Mouse (Mus musculus) ovary, postnatal 10 days (tissue): ENCODE data around the gene 2410015M20Rik.

ENCODE experiments used
- DNase-seq: peaks from one replicate; pipeline ENCODE4 v3.0.0; 2022; ENCODE audit warnings: low spot score

2410015M20Rik gene

DNA sequence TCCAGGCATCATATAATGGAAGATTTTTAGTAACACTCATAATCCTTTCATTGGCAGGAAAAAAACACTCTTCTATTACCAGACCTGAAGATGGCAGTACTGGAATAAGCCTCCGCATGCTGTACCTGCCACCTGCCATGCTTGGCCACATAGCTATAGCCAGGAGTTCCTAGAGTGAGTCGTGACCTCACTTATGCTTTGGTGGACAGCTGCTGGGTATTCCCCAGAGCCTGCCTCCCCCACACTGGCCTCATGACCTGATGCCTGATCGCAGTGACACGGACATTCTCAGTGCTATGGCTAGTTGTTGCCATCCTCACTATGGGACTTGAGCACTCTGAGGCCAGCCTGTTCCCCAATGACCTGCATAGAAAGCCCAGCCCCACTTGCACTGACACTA lies 39.3 kb downstream of the 2410015M20Rik start:
- no peak for DNase-seq

DNA sequence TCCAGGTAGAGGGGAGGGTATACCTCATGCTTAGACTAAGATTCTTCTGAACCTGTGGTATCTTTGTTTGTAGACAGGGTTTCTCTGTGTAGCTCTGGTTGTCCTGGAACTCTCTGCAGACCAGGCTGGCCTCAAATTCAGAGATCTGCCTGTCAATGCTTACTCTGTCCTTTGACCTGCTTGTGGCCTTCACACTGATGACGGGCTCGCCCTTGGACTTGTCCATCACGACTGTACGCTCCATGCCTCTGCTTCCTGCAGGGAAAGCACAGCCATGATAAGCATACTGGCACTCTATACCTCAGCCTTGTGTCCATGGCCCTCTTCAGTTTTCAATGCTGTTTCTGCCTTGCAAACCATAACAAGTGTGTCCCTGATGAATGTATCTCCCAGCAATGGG lies 42.2 kb downstream of the 2410015M20Rik start:
- DNase-seq = no peak

DNA sequence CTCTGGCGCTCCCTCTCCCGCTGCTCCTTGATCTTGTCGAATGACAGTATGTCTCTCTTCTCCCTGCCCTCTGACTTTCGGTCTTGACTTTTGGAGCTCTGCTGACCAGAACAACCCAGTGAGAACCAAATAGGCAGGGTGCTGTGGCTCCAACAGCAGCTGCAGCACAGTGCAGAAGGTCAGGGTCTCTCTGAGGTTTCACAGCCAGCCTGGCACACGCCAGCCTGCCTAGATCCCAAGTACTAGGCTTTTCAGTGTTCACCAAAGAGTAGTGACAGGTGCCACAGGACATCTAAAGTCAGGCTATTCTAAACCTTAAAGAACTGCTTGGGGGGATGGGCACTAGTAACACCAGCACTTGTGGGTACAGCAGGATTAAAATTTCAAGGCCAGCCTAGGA lies 42.7 kb downstream of the 2410015M20Rik start:
- no peak for DNase-seq

DNA sequence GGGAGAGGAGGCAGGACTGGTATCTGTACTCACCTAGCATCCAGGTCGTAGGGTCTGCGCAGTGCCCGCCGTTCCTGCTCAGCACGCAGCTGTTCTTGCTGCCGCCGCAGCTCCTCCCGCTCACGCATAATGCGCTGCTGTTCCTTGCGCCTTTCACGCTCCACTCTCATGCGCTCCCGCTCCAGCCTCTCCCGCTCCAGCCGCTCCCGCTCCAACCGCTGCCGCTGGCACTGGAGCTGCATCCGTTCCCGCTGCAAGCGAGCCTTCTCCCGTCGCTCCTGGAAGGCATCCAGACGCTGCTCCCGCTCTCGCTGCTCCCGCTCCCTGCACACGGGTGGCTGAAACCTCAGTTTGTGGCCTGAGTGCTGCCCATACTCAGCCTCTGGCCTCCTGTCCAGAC lies 43.3 kb downstream of the 2410015M20Rik start:
- no peak for DNase-seq

DNA sequence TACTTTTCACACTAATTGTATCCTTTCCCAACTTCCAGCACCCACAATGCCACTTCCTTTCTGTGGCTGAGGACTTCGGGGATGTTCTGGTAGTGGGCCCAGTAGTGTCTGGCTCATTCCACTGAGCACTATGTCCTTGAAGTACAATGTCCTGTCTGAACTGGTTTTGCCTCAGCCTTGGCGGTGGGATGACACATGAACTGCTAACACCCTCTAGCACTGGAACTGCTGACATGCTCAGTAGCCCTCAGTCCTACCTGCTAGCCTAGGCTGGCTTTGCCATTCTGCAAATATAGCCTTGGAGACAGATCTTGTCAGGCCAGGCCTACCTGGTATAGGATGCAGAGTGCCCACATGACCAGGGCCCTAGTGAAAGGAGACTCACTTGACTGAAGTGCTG lies 47.7 kb downstream of the 2410015M20Rik start:
- DNase-seq = no peak

DNA sequence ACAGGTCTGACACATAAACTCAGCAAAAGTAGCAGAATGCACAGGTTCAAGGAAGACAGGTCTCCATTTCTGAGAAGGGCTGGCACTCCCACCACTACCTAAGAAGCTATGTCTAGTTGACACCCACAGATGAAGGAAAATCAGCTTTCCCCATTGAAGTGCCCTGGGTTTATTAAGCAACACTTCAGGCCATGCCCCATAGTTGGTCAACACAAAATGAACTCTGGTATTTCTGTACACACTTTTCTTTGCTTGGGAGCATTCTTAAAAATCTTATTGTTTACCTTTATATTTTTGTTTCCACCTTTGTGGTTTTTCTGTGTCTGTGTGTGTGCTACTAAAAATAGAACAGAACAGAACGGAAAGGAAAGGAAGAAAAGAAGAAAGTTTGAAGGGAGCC lies 49.4 kb downstream of the 2410015M20Rik start:
- DNase-seq = no peak

DNA sequence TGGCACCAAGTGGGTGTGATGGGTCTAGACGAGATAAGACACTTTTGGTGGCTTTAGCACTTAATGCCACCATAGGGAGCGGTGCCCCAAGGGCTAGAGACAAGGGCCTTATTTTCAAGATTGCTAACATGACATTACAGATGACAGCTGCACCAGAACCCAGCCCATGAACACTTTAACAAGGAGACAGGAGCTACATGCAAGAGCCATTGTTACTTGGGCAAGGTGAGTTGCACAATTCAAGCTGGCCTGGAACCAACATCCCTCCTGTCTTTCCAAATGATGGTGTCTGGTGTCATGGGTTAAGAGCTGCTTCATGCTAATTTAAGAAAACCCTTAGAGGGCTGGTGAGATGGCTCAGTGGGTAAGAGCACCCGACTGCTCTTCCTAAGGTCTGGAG lies 50.2 kb downstream of the 2410015M20Rik start:
- no peak for DNase-seq

DNA sequence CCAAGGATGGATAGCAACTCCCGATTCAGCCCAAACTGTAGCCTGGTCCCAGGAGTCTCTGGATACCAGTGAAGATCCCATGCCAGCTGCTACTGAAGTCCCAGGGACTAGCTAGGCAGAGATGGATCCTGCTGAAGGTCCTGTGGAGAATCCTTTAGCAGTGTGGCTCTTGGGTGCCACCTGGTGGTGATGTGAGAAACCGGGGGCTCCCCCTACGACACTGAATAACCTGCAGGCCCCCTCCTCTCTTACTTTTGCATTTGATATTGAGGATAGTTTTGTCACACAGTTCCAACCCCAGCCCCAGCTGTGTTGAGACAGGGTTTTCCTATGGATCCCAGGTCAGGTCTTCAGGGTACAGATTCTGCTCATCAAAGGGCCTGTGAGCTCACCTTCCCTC lies 51.1 kb downstream of the 2410015M20Rik start:
- no peak for DNase-seq
